Mouse (Mus musculus) MEL (cell line): ENCODE data around the gene Pkd1. TPM values are rescaled to one million over a fixed set of nuclear protein-coding genes. Genes with fewer than 3 reads are reported as not detected.

Experiments
- DNase-seq: peaks from one replicate; pipeline ENCODE4 v3.0.0; 2011; ENCODE audit warnings: low read depth, low spot score
- H3K27ac ChIP-seq: 2 replicates; pipeline ENCODE4 v1.5.1; 2012; ENCODE audit warnings: low read depth, mild to moderate bottlenecking, control low read depth, low read length, moderate library complexity; ENCODE audit not compliant: control insufficient read depth
- H3K27me3 ChIP-seq, 2 experiments: fragments of 150-350 bp in 1 of 2; sonication (generic) in 1 of 2; 2 replicates each; pipeline ENCODE4 v1.6.1; 2012; ENCODE audit warnings: low read length in 2 of 2, mild to moderate bottlenecking in 2 of 2, improper control_type of control experiment in 1 of 2, moderate library complexity in 1 of 2; ENCODE audit not compliant: insufficient read depth in 2 of 2, control insufficient read depth in 1 of 2
- H3K36me3 ChIP-seq, 2 experiments: 2 replicates each; pipeline ENCODE4 v1.6.1; 2012 to 2014; ENCODE audit warnings: low read length in 2 of 2, improper control_type of control experiment in 1 of 2, inconsistent platforms in 1 of 2, mild to moderate bottlenecking in 1 of 2; ENCODE audit not compliant: insufficient read depth in 2 of 2, control insufficient read depth in 1 of 2
- H3K4me1 ChIP-seq, 2 experiments: fragments of 150-350 bp in 1 of 2; sonication (generic) in 1 of 2; 2 replicates each; pipeline ENCODE4 v1.6.1; 2012; ENCODE audit warnings: low read length in 2 of 2, improper control_type of control experiment in 1 of 2, mild to moderate bottlenecking in 1 of 2; ENCODE audit not compliant: insufficient read depth in 2 of 2, control insufficient read depth in 1 of 2
- H3K4me3 ChIP-seq, 2 experiments: fragments of 150-350 bp in 1 of 2; sonication (generic) in 1 of 2; 2 replicates each; pipeline ENCODE4 v1.5.1; 2012; ENCODE audit warnings: low read depth in 2 of 2, low read length in 2 of 2, mild to moderate bottlenecking in 2 of 2, moderate library complexity in 2 of 2, control low read depth in 1 of 2, improper control_type of control experiment in 1 of 2; ENCODE audit not compliant: control insufficient read depth in 1 of 2, insufficient read depth in 1 of 2
- H3K79me2 ChIP-seq: 2 replicates; pipeline ENCODE4 v1.6.1; 2012; ENCODE audit warnings: mild to moderate bottlenecking, low read length, moderate library complexity; ENCODE audit not compliant: control insufficient read depth, poor library complexity, insufficient read depth
- H3K9ac ChIP-seq: 2 replicates; pipeline ENCODE4 v1.6.1; 2012; ENCODE audit warnings: low read depth, mild to moderate bottlenecking, control low read depth, low read length, moderate library complexity; ENCODE audit not compliant: control insufficient read depth, poor library complexity, severe bottlenecking
- H3K9me3 ChIP-seq: fragments of 150-350 bp; sonication (generic); replicated peaks from 2 replicates; pipeline ENCODE4 v1.6.1; 2012; ENCODE audit warnings: mild to moderate bottlenecking, low read length, improper control_type of control experiment, moderate library complexity; ENCODE audit not compliant: insufficient read depth
- CHD1 ChIP-seq: IDR thresholded peaks from 2 replicates; pipeline ENCODE4 v1.6.1; 2012; ENCODE audit warnings: low read depth, mild to moderate bottlenecking, inconsistent platforms, low read length, improper control_type of control experiment
- CTCF ChIP-seq, 3 experiments: IDR thresholded peaks in 2 of 3; conservative IDR thresholded peaks in 1 of 3; 2 replicates each; pipeline ENCODE4 v1.5.1; 2011 to 2012; ENCODE audit warnings: low read length in 3 of 3, low read depth in 2 of 3, mild to moderate bottlenecking in 2 of 3, improper control_type of control experiment in 1 of 3, inconsistent platforms in 1 of 3, mixed read lengths in 1 of 3, moderate library complexity in 1 of 3; ENCODE audit not compliant: control insufficient read depth in 1 of 3, insufficient read depth in 1 of 3, poor library complexity in 1 of 3, severe bottlenecking in 1 of 3
- E2F4 ChIP-seq: IDR thresholded peaks from 2 replicates; pipeline ENCODE4 v1.6.1; 2011; ENCODE audit warnings: low read depth, low read length, improper control_type of control experiment, borderline replicate concordance
- ELF1 ChIP-seq: IDR thresholded peaks from 2 replicates; pipeline ENCODE4 v1.6.1; 2014; ENCODE audit warnings: low read depth, mild to moderate bottlenecking, inconsistent platforms, low read length, improper control_type of control experiment, moderate library complexity
- ETS1 ChIP-seq: IDR thresholded peaks from 2 replicates; pipeline ENCODE4 v1.6.1; 2012; ENCODE audit warnings: low read depth, mild to moderate bottlenecking, inconsistent platforms, low read length, improper control_type of control experiment, moderate library complexity
- GATA1 ChIP-seq: IDR thresholded peaks from 2 replicates; pipeline ENCODE4 v1.6.1; 2011; ENCODE audit warnings: low read depth, low read length, improper control_type of control experiment
- MAFK ChIP-seq: IDR thresholded peaks from 2 replicates; pipeline ENCODE4 v1.6.1; 2011; ENCODE audit warnings: low read depth, mild to moderate bottlenecking, low read length, improper control_type of control experiment, borderline replicate concordance
- POLR2A ChIP-seq, 2 experiments: IDR thresholded peaks; 2 replicates each; pipeline ENCODE4 v1.6.1; 2011 to 2012; ENCODE audit warnings: low read length in 2 of 2, mild to moderate bottlenecking in 2 of 2, control low read depth in 1 of 2, improper control_type of control experiment in 1 of 2, low read depth in 1 of 2, moderate library complexity in 1 of 2; ENCODE audit not compliant: control insufficient read depth in 1 of 2, insufficient read depth in 1 of 2, poor library complexity in 1 of 2
- POLR2AphosphoS2 ChIP-seq: IDR thresholded peaks from 2 replicates; pipeline ENCODE4 v1.6.1; 2011; ENCODE audit warnings: low read length, improper control_type of control experiment
- POLR2AphosphoS5 ChIP-seq: IDR thresholded peaks from 2 replicates; pipeline ENCODE4 v1.6.1; 2012; ENCODE audit warnings: low read depth, borderline replicate concordance, mild to moderate bottlenecking, inconsistent platforms, low read length, moderate library complexity, mixed read lengths
- RAD21 ChIP-seq: IDR thresholded peaks from 2 replicates; pipeline ENCODE4 v1.6.1; 2011; ENCODE audit warnings: mild to moderate bottlenecking, low read depth, low read length, improper control_type of control experiment
- SIN3A ChIP-seq: IDR thresholded peaks from 2 replicates; pipeline ENCODE4 v1.6.1; 2012; ENCODE audit warnings: low read length, improper control_type of control experiment, inconsistent platforms
- SMC3 ChIP-seq: IDR thresholded peaks from 2 replicates; pipeline ENCODE4 v1.6.1; 2011; ENCODE audit warnings: low read depth, low read length, improper control_type of control experiment
- TAL1 ChIP-seq: IDR thresholded peaks from 2 replicates; pipeline ENCODE4 v1.6.1; 2012; ENCODE audit warnings: mild to moderate bottlenecking, inconsistent platforms, low read length, moderate library complexity, mixed read lengths
- USF2 ChIP-seq, 2 experiments: IDR thresholded peaks; 2 replicates each; pipeline ENCODE4 v1.6.1; 2011 to 2012; ENCODE audit warnings: improper control_type of control experiment in 2 of 2, low read length in 2 of 2, borderline replicate concordance in 1 of 2, inconsistent platforms in 1 of 2, low read depth in 1 of 2, mild to moderate bottlenecking in 1 of 2; ENCODE audit not compliant: insufficient read depth in 1 of 2
- ZKSCAN1 ChIP-seq: IDR thresholded peaks from 2 replicates; pipeline ENCODE4 v1.6.1; 2012; ENCODE audit warnings: low read depth, mild to moderate bottlenecking, inconsistent platforms, low read length, improper control_type of control experiment, moderate library complexity
- ZNF384 ChIP-seq: IDR thresholded peaks from 2 replicates; pipeline ENCODE4 v1.6.1; 2012; ENCODE audit warnings: low read depth, mild to moderate bottlenecking, inconsistent platforms, low read length, improper control_type of control experiment
- polyA plus RNA-seq, 2 experiments: library from polyadenylated mRNA; stranded (reverse) in 1 of 2; unstranded in 1 of 2; fragments of >175 nt in 1 of 2; fragments of >200 nt in 1 of 2; gene quantifications; 2 replicates each; pipeline versions ENCODE4 v1.2.1 to v1.2.4; 2012; ENCODE audit warnings: low replicate concordance in 2 of 2, low read depth in 1 of 2; ENCODE audit not compliant: insufficient read length in 2 of 2, insufficient read depth in 1 of 2, missing spikeins in 1 of 2
- total RNA-seq: library from RNA; depleted of rRNA; stranded (reverse); fragments of 300-350 nt; gene quantifications from 2 replicates; pipeline ENCODE4 v1.2.3, GENCODE M21; 2012

Gene Pkd1
- total and polyA plus RNA-seq, 3 experiments = 10.6 to 10.7 TPM; not detected in 1

DNA sequence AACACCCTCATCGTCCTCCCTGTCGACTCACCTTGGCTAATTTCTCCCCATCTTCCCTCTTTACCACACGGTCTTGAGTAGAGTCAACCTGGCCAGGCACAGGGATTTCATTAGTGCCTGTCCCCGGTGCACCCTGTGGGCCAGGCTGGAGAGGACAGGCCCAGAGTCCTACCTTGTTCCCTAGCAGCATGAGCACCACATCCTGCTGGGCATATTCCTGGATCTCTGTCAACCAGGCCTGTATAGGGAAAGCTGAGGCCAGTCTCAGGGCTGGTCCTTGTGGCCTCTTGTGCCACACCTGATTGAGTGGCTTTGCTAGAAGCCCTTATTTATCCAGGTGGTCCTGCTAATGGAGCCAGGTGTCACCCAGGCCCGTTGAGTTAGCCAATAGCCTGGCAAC lies 19.8 kb upstream of the Pkd1 start (continued):
- TF ChIP-seq POLR2AphosphoS5 = peak; percentile 18; the same call in 1 of the 2 replicates

- H3K9ac ChIP-seq = no peak overlapping the region
- no peak overlapping the region for H3K4me3 ChIP-seq
- H3K36me3 ChIP-seq = peaks cover 0 to 10% of the 10 kb centered on the region in 2 experiments; a peak in 3 of 4 replicates
- peaks cover 0 to 8% of the 10 kb centered on the region in 2 experiments; a peak in 1 of 4 replicates for H3K4me1 ChIP-seq
- peaks cover 33% of the 10 kb centered on the region for H3K79me2 ChIP-seq
- H3K27ac ChIP-seq = 0 out of 2 replicates have a peak overlapping the region, but pooled peaks have one; percentile 81
- TF ChIP-seq POLR2A (IDR thresholded peaks at IDR 0.05; ENCODE audit: control insufficient read depth in 1 of 2, insufficient read depth in 1 of 2, low read depth in 1 of 2, low read length in 2 of 2, poor library complexity in 1 of 2) (peak; percentile 14 to 39; a peak in 1 of 4 replicates), SMC3 (peak; percentile 15; the same call in 1 of the 2 replicates), POLR2AphosphoS5 (0 out of 2 replicates have a peak, but pooled peaks have one; percentile 6), POLR2AphosphoS2 (peak; percentile 32; the same call in 1 of the 2 replicates), CTCF (IDR thresholded peaks at IDR 0.05 in 2 of 3, conservative IDR thresholded peaks at IDR 0.05 in 1 of 3; ENCODE audit: control insufficient read depth in 1 of 3, insufficient read depth in 1 of 3, low read depth in 2 of 3, low read length in 3 of 3, poor library complexity in 1 of 3, severe bottlenecking in 1 of 3) (peak in 1 of 3 experiments; percentile 37; a peak in 2 of 6 replicates), ELF1 (no peak)
- peak; percentile 72 for DNase-seq
- H3K27me3 ChIP-seq = no peaks in the 10 kb centered on the region
- H3K9me3 ChIP-seq = no peaks in the 10 kb centered on the region
Measured at GRCm38 (mm10) chr17:24530361-24531050, 19.1 kb upstream of the Pkd1 start.

DNA sequence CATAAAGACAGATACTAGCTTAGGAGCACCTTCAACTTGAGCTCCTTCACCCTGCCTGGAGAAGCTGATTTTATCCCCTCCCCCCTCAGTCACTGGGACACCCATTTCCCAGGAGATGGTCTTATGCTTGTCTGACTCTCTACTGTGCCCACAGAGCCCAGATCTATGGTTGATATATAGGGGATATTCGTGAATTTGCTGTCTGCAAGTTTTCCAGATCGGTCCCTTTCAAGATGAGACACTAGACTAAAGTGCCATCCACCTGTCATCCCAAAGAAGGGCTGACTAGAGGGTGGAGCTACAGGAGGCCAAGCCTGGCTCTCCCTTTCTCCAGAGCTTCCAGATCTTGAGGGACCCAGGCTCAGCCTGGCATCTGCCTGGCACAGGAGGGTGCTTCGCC lies 18.6 kb upstream of the Pkd1 start:
- H3K9ac ChIP-seq = no peak overlapping the region
- H3K4me3 ChIP-seq = no peak overlapping the region
- no peak for DNase-seq
- H3K9me3 ChIP-seq = no peaks in the 10 kb centered on the region
- TF ChIP-seq GATA1 (no peak), TAL1 (no peak), ZNF384 (no peak), RAD21 (no peak), ETS1 (no peak), CTCF (IDR thresholded peaks at IDR 0.05 in 2 of 3, conservative IDR thresholded peaks at IDR 0.05 in 1 of 3; ENCODE audit: control insufficient read depth in 1 of 3, insufficient read depth in 1 of 3, low read depth in 2 of 3, low read length in 3 of 3, poor library complexity in 1 of 3, severe bottlenecking in 1 of 3) (no peak), ZKSCAN1 (no peak), CHD1 (no peak), E2F4 (no peak), SIN3A (0 out of 2 replicates have a peak, but pooled peaks have one; percentile 25), POLR2AphosphoS2 (0 out of 2 replicates have a peak, but pooled peaks have one; percentile 5), POLR2A (IDR thresholded peaks at IDR 0.05; ENCODE audit: control insufficient read depth in 1 of 2, insufficient read depth in 1 of 2, low read depth in 1 of 2, low read length in 2 of 2, poor library complexity in 1 of 2) (peak in 1 of 2 experiments; percentile 15; a peak in 1 of 4 replicates), ELF1 (no peak), USF2 (IDR thresholded peaks at IDR 0.05; ENCODE audit: borderline replicate concordance in 1 of 2, insufficient read depth in 1 of 2, low read depth in 1 of 2, low read length in 2 of 2) (no peak), MAFK (no peak)
- H3K27ac ChIP-seq = no peak overlapping the region
- peaks cover 0 to 8% of the 10 kb centered on the region in 2 experiments; a peak in 1 of 4 replicates for H3K4me1 ChIP-seq
- peaks cover 28% of the 10 kb centered on the region for H3K79me2 ChIP-seq
- H3K27me3 ChIP-seq = no peaks in the 10 kb centered on the region
- peaks cover 0 to 8% of the 10 kb centered on the region in 2 experiments; a peak in 3 of 4 replicates for H3K36me3 ChIP-seq
